Mouse (Mus musculus) embryonic facial prominence, embryonic 12.5 days (tissue): ENCODE data around the gene 1810010D01Rik. TPM values are rescaled to one million over a fixed set of nuclear protein-coding genes. Genes with fewer than 3 reads are reported as not detected.
A peak's percentile ranks its signal among the peaks of the same experiment; 100 is the strongest.

ENCODE experiments used
- ATAC-seq: fragments of 200-750 bp; cut with Nextera tagmentation; 2 replicates; pipeline ENCODE4 v1.8.0; 2017; ENCODE audit not compliant: insufficient number of reproducible peaks, insufficient read depth, low FRiP score, low TSS enrichment
- H3K27ac ChIP-seq: fragments of 300-500 bp; sonication (generic); 2 replicates; pipeline ENCODE4 v1.5.1; 2016; ENCODE audit warnings: mild to moderate bottlenecking
- H3K27me3 ChIP-seq: fragments of 300-500 bp; sonication (generic); 2 replicates; pipeline ENCODE4 v1.6.1; 2016; ENCODE audit warnings: mild to moderate bottlenecking, moderate library complexity
- H3K36me3 ChIP-seq: fragments of 300-500 bp; sonication (generic); 2 replicates; pipeline ENCODE4 v1.6.1; 2016; ENCODE audit warnings: mild to moderate bottlenecking
- H3K4me1 ChIP-seq: fragments of 300-500 bp; sonication (generic); 2 replicates; pipeline ENCODE4 v1.6.1; 2016
- H3K4me2 ChIP-seq: fragments of 300-500 bp; sonication (generic); replicated peaks from 2 replicates; pipeline ENCODE4 v1.6.1; 2016; ENCODE audit warnings: mild to moderate bottlenecking, moderate library complexity
- H3K4me3 ChIP-seq: fragments of 300-500 bp; sonication (generic); 2 replicates; pipeline ENCODE4 v1.5.1; 2016; ENCODE audit warnings: mild to moderate bottlenecking
- H3K9ac ChIP-seq: fragments of 300-500 bp; sonication (generic); 2 replicates; pipeline ENCODE4 v1.6.1; 2016; ENCODE audit warnings: mild to moderate bottlenecking, moderate library complexity
- H3K9me3 ChIP-seq: fragments of 300-500 bp; sonication (generic); 2 replicates; pipeline ENCODE4 v1.6.1; 2016; ENCODE audit warnings: mild to moderate bottlenecking, moderate library complexity
- WGBS: fragments of 180-500 bp; shearing (Covaris S2); methylation state at CpG from one replicate; pipeline ENCODE4 v1.1.7; 2016; 5-methylcytosine and 5-hydroxymethylcytosine counted together
- polyA plus RNA-seq: library from polyadenylated mRNA; unstranded; fragments of >200 nt; fragmentation: Nextera tagmentation; extraction: Ambion mirVana; gene quantifications from 2 replicates; pipeline ENCODE4 v1.2.1, GENCODE M21; 2016

Gene 1810010D01Rik
- polyA plus RNA-seq, 1 experiment from 2014 or later = not detected

- H3K4me2 ChIP-seq = no peak overlapping the region
- peaks cover 17% of the 10 kb centered on the region for H3K4me1 ChIP-seq
- peak overlapping the region; percentile 26; the same call in 1 of the 2 replicates for H3K27ac ChIP-seq
- no peaks in the 10 kb centered on the region for H3K36me3 ChIP-seq
- 0 out of 2 replicates have a peak, but pooled peaks have one; percentile 61 for ATAC-seq
- WGBS = 46% methylated on average over 13 of the region's 13 CpGs
- H3K9me3 ChIP-seq = no peaks in the 10 kb centered on the region
- no peak overlapping the region for H3K9ac ChIP-seq
- no peaks in the 10 kb centered on the region for H3K27me3 ChIP-seq
- no peak overlapping the region for H3K4me3 ChIP-seq
These were observed 48.4 kb downstream of the 1810010D01Rik start for GRCm38 (mm10) chr7:145159283-145160240.

Other genes starting within 250 kb of the 1810010D01Rik start
- gene Tpcn2, start 75.9 kb upstream of the 1810010D01Rik start, polyA plus RNA-seq = 9.3 and 11.5 TPM in 2 replicates
- gene Mrgprf, start 92.7 kb upstream of the 1810010D01Rik start, polyA plus RNA-seq = 0.34 and 0.35 TPM in 2 replicates
- not detected in 2 replicates for gene Mrgprd, start 106.7 kb upstream of the 1810010D01Rik start, polyA plus RNA-seq